Mouse (Mus musculus) stomach, postnatal 0 days (tissue): ENCODE measurements at regions not wholly inside any gene's neighbourhood (a gene's known extent, or its start where the extent isn't known, plus 50 kb on each side); places are given as distances from the start of the nearest gene placed in this dataset.

ENCODE experiments used
- CTCF ChIP-seq: IDR thresholded peaks from 2 replicates; pipeline ENCODE4 v1.5.1; 2016; ENCODE audit warnings: antibody characterized with exemption, low read depth, mild to moderate bottlenecking, moderate library complexity
- EP300 ChIP-seq: optimal IDR thresholded peaks from 2 replicates; pipeline ENCODE3; 2016; ENCODE audit warnings: antibody characterized with exemption

- no peak for TF ChIP-seq EP300
- peak; percentile 66 for TF ChIP-seq CTCF
Measured at GRCm38 (mm10) chr10:53461070-53461781, 81.5 kb upstream of the Cep85l start.
